Mouse (Mus musculus) brain, embryonic 18.5 days (tissue): Measurements from ENCODE around the gene Mblac1.
A peak's percentile ranks its signal among the peaks of the same experiment; 100 is the strongest.
"Not testable (repeated sequence)": the region's sequence is repeated elsewhere in the genome, so short reads cannot be mapped to it uniquely, and the experiment has no call there.

Experiments used
- DNase-seq: peaks from one replicate; pipeline ENCODE4 v3.0.0-alpha.2; 2012; ENCODE audit warnings: low read depth, low spot score

The Mblac1 gene

DNA sequence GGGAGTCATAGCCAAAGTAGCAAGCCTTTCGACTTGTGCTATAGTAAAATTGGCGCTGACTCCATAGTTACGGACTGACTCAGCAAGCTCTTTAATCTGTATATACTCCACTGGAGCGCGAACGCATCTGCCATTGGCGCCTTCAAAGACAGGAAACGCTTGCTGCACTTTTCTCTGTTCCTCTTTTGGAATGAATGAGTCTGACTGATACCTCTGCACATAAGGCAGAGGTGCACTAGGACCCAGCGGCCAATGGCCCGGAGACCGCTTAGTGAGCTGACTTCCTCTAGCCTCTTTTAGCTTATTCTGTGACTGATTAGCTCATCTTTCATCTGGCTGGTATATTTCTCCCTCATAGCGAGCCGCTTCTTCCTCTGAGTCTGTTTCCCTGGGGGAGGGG is 22.5 kb downstream of the Mblac1 start:
- not testable (repeated sequence) for DNase-seq

DNA sequence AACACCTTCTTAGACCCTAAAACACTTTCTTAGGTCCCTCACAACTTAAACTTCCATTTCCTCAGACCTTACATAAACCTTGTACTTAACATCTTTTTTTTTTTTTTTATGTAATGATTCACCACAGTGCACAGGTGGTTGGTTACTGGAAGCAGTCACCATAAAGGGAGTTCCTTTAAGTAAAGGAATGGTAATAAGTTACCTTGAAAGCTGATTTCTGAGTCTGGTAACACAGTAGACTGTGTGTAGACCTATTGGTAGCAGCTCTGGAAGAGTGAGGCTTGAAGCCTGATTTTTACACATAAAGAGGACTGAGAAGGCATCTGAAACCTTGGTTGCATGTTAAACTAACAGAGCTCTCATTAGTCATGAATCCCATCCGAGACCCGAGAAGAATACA is 25.8 kb downstream of the Mblac1 start:
- no peak for DNase-seq

DNA sequence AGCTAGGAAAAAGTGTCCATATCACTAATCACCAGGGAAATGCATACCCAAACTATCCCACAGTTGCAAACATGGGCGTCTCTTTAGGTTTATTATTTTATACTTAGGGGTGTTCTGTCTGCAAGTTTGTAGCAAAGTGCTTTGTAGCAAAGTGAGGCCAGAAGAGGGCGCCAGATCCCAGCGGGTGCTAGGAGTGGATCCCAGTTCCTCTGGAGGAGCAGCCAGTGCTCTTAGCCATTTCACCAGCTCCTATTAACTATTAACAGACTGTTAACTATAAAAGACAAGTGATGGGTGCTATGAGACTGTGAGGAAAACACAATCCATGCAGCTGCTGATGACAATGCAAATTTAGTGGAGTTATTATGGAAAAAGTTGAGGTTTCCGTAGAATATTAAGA is 28.0 kb downstream of the Mblac1 start:
- DNase-seq, result peak; percentile 14

- DNase-seq, result no peak
Measured at GRCm38 (mm10) chr5:138223287-138223686, 29.2 kb downstream of the Mblac1 start.

GRCm38 (mm10) chr5:138225700-138226099 is 31.6 kb downstream of the Mblac1 start, which contains the start of gene Nxpe5:
Gene Nxpe5, plus strand, starts transcription at chr5:138225898.
- DNase-seq, result no peak

GRCm38 (mm10) chr5:138226491-138226890 is 32.4 kb downstream of the Mblac1 start:
- no peak for DNase-seq

DNA sequence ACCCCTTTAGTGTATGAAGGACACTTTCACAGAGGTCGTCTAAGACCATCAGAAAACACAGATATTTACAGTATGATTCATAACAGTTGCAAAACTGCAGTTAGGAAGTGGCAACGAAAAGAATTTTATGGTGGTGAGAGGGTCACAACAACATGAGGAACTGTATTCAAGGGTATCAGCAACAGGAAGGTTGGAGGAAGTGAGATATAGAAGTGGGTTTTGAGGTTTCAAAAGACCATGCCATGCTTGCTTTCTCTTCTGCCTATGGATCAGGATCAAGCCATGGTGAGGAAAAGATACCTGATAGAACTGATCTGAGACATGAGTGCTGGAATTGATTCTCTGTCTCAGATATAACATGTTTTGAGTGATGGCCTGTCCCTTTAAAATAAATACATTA is 33.3 kb downstream of the Mblac1 start:
- DNase-seq, result no peak

DNA sequence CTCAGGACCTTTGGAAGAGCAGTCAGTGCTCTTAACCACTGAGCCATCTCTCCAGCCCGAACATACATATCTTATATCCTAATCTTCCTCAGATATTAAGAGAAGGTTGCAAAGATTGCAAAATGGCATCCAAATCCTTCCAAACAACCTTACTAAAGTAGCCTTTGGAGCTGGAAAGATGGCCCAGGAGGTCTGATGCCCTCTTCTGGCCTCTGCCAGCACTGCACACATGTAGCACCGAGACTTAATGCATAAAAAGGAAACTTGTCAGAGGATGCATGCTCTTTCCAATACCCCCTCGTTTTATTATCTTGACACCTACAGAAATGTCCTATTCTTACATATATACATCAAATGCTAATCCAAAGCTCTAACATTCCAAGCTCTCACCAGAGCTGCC is 33.9 kb downstream of the Mblac1 start:
- DNase-seq, result no peak

GRCm38 (mm10) chr5:138229511-138229910 is 35.4 kb downstream of the Mblac1 start:
- no peak for DNase-seq

- DNase-seq, result no peak
Measured at GRCm38 (mm10) chr5:138233778-138234177, 39.7 kb downstream of the Mblac1 start.

GRCm38 (mm10) chr5:138234224-138234623 is 40.1 kb downstream of the Mblac1 start:
- DNase-seq, result no peak

GRCm38 (mm10) chr5:138241511-138241910 is 47.4 kb downstream of the Mblac1 start:
- no peak for DNase-seq
